Mouse (Mus musculus) CD4-positive, CD25-positive, alpha-beta regulatory T cell, adult 2 months (primary cell): ENCODE measurements around the gene Atrnl1.
"Not testable (repeated sequence)": the region's sequence is repeated elsewhere in the genome, so short reads cannot be mapped to it uniquely, and the experiment has no call there.

Source experiments
- DNase-seq: peaks from one replicate; pipeline ENCODE4 v3.0.0-alpha.2; 2012; ENCODE audit warnings: low read depth, low spot score

The Atrnl1 gene

GRCm38 (mm10) chr19:58023216-58023825, 412.5 kb downstream of the Atrnl1 start:
- DNase-seq: no peak

- DNase-seq: no peak
Observed at GRCm38 (mm10) chr19:58025053-58025452, 414.2 kb downstream of the Atrnl1 start.

GRCm38 (mm10) chr19:58029661-58030060, 418.8 kb downstream of the Atrnl1 start:
- no peak for DNase-seq

GRCm38 (mm10) chr19:58033241-58033640, 422.4 kb downstream of the Atrnl1 start:
- no peak for DNase-seq

GRCm38 (mm10) chr19:58036166-58036565, 425.3 kb downstream of the Atrnl1 start:
- no peak for DNase-seq

- DNase-seq: no peak
Observed at GRCm38 (mm10) chr19:58043120-58043519, 432.3 kb downstream of the Atrnl1 start.

GRCm38 (mm10) chr19:58043550-58043949, 432.7 kb downstream of the Atrnl1 start:
- DNase-seq: no peak

GRCm38 (mm10) chr19:58044816-58045215, 434.0 kb downstream of the Atrnl1 start:
- no peak for DNase-seq

GRCm38 (mm10) chr19:58046656-58047055, 435.8 kb downstream of the Atrnl1 start:
- DNase-seq: no peak

GRCm38 (mm10) chr19:58050410-58050809, 439.6 kb downstream of the Atrnl1 start:
- DNase-seq: not testable (repeated sequence)

GRCm38 (mm10) chr19:58050986-58051385, 440.2 kb downstream of the Atrnl1 start:
- DNase-seq: no peak

GRCm38 (mm10) chr19:58051905-58052304, 441.1 kb downstream of the Atrnl1 start:
- no peak for DNase-seq

- DNase-seq: no peak
Observed at GRCm38 (mm10) chr19:58052444-58053135, 441.8 kb downstream of the Atrnl1 start.

- no peak for DNase-seq
Observed at GRCm38 (mm10) chr19:58059719-58060118, 448.9 kb downstream of the Atrnl1 start.

- DNase-seq: no peak
Observed at GRCm38 (mm10) chr19:58060199-58060853, 449.5 kb downstream of the Atrnl1 start.

- no peak for DNase-seq
Observed at GRCm38 (mm10) chr19:58060854-58061358, 450.1 kb downstream of the Atrnl1 start.

- no peak for DNase-seq
Observed at GRCm38 (mm10) chr19:58061933-58062332, 451.1 kb downstream of the Atrnl1 start.

- no peak for DNase-seq
Observed at GRCm38 (mm10) chr19:58063541-58063940, 452.7 kb downstream of the Atrnl1 start.

GRCm38 (mm10) chr19:58064116-58065000, 453.5 kb downstream of the Atrnl1 start:
- no peak for DNase-seq

- no peak for DNase-seq
Observed at GRCm38 (mm10) chr19:58065001-58065314, 454.1 kb downstream of the Atrnl1 start.

- DNase-seq: no peak
Observed at GRCm38 (mm10) chr19:58065514-58065913, 454.7 kb downstream of the Atrnl1 start.

- DNase-seq: no peak
Observed at GRCm38 (mm10) chr19:58068114-58068513, 457.3 kb downstream of the Atrnl1 start.
